Mouse (Mus musculus) liver, postnatal 0 days (tissue): ENCODE measurements around the gene Cfd.
"Not testable (repeated sequence)": the region's sequence is repeated elsewhere in the genome, so short reads cannot be mapped to it uniquely, and the experiment has no call there.

ENCODE experiments used
- CTCF ChIP-seq: sonication (generic); IDR thresholded peaks from 2 replicates; pipeline ENCODE4 v1.5.1; 2016; ENCODE audit warnings: antibody characterized with exemption, low read depth
- EP300 ChIP-seq: IDR thresholded peaks from 2 replicates; pipeline ENCODE4 v1.6.1; 2016; ENCODE audit warnings: antibody characterized with exemption, low read depth, mild to moderate bottlenecking

DNA sequence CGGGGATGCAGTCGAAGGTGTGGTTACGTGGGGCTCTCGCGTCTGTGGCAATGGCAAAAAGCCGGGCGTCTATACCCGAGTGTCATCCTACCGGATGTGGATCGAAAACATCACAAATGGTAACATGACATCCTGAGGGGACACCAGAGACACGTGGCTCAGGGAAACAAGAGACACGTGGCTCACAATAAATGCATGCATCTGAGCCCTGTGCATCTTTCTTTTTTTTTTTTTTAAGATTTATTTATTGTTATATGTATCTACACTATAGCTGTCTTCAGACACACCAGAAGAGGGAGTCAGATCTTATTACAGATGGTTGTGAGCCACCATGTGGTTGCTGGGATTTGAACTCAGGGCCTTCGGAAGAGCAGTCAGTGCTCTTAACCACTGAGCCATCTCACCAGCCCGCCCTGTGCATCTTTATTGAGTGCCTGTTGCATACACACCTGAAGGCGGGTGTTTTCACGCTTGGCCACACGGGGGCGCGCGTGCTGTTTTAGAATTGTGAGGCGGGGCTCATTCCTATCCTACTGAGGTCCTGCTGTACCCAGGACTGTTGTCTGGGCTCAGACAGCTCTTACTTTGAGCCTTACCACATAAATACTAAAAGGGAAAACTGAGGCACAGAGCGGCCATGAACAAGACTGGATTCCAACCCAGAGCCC lies 1.9 kb downstream of the Cfd start:
- TF ChIP-seq CTCF, result peak; percentile 91
- not testable (repeated sequence) for TF ChIP-seq EP300
